Mouse (Mus musculus) thymus, adult 2 months (tissue): ENCODE data around the gene Snx5. TPM values are rescaled to one million over a fixed set of nuclear protein-coding genes. Genes with fewer than 3 reads are reported as not detected.

Experiments used
- DNase-seq: peaks from one replicate; pipeline ENCODE4 v3.0.0; 2021
- H3K27ac ChIP-seq: fragments of 200-500 bp; 2 replicates; pipeline ENCODE4 v1.5.1; 2012; ENCODE audit warnings: low read length, control low read depth; ENCODE audit not compliant: control insufficient read depth, insufficient read depth
- H3K27me3 ChIP-seq: fragments of 200-500 bp; 2 replicates; pipeline ENCODE4 v1.6.1; 2012; ENCODE audit warnings: mild to moderate bottlenecking, low read length, moderate library complexity, mixed read lengths; ENCODE audit not compliant: control insufficient read depth, insufficient read depth
- H3K36me3 ChIP-seq: fragments of 200-500 bp; 2 replicates; pipeline ENCODE4 v1.6.1; 2012; ENCODE audit warnings: mild to moderate bottlenecking, low read length, moderate library complexity; ENCODE audit not compliant: control insufficient read depth, insufficient read depth
- H3K4me1 ChIP-seq: fragments of 200-500 bp; replicated peaks from 2 replicates; pipeline ENCODE4 v1.6.1; 2012; ENCODE audit warnings: low read length; ENCODE audit not compliant: control insufficient read depth, insufficient read depth
- H3K4me3 ChIP-seq: fragments of 200-500 bp; 2 replicates; pipeline ENCODE4 v1.5.1; 2012; ENCODE audit warnings: mild to moderate bottlenecking, low read length, control low read depth, moderate library complexity; ENCODE audit not compliant: control insufficient read depth, insufficient read depth
- CTCF ChIP-seq: fragments of 200-500 bp; IDR thresholded peaks from 2 replicates; pipeline ENCODE4 v1.5.1; 2012; ENCODE audit warnings: mild to moderate bottlenecking, control low read depth, low read length, moderate library complexity, borderline replicate concordance; ENCODE audit not compliant: control insufficient read depth, poor library complexity, insufficient read depth; ENCODE audit errors: extremely low read depth
- POLR2A ChIP-seq: fragments of 200-500 bp; IDR thresholded peaks from 2 replicates; pipeline ENCODE4 v1.6.1; 2012; ENCODE audit warnings: mild to moderate bottlenecking, low read length, control low read depth, moderate library complexity; ENCODE audit not compliant: control insufficient read depth, poor library complexity, insufficient read depth; ENCODE audit errors: extremely low read depth
- whole genome bisulfite sequencing: fragments of 180-500 bp; shearing (Covaris S2); methylation state at CpG from one replicate; pipeline ENCODE4 v1.1.7; 2018; 5-methylcytosine and 5-hydroxymethylcytosine counted together
- polyA plus RNA-seq: library from polyadenylated mRNA; depleted of rRNA; stranded (reverse); fragments of >200 nt; gene quantifications from 2 replicates; pipeline ENCODE4 v1.2.3, GENCODE M21; 2012; rRNA removed

Gene Snx5
- polyA plus RNA-seq, 1 experiment, result 71.0 TPM

GRCm38 (mm10) chr2:144202567-144202966 lies 68.1 kb downstream of the Snx5 start:
- no peak for DNase-seq
- WGBS, result 86% methylated on average over 3 of the region's 3 CpGs
- no peak overlapping the region for H3K4me3 ChIP-seq
- no peak for TF ChIP-seq POLR2A
- TF ChIP-seq CTCF, result no peak
- H3K36me3 ChIP-seq, result no peaks in the 10 kb centered on the region
- 0 out of 2 replicates have a peak, but pooled peaks cover 2% of the 10 kb centered on the region for H3K4me1 ChIP-seq
- H3K27me3 ChIP-seq, result no peaks in the 10 kb centered on the region
- no peak overlapping the region for H3K27ac ChIP-seq

DNA sequence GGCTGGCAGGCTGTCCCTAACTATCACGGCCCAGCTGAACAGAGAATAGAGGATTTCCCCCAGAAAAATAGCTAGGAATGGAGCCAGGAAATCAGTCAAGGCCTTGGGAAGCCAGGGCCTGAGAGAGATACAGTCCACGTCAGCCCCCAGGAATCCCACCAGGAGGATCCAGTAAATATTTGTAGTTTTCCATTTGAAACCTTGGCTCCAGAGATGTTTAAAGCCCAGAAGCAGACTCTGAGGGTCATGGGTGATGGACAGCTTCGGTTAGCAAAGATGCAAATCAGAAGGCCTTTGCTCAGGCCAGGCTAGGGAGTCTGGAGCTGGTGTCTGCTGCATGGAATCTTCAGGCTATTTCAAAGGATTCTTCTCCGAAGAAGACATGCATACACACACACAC lies 68.6 kb downstream of the Snx5 start:
- DNase-seq, result no peak
- H3K27me3 ChIP-seq, result no peaks in the 10 kb centered on the region
- no peak overlapping the region for H3K27ac ChIP-seq
- no peak for TF ChIP-seq POLR2A
- TF ChIP-seq CTCF, result no peak
- 88% methylated on average over 4 of the region's 4 CpGs for WGBS
- no peaks in the 10 kb centered on the region for H3K36me3 ChIP-seq
- H3K4me1 ChIP-seq, result 0 out of 2 replicates have a peak, but pooled peaks cover 2% of the 10 kb centered on the region
- H3K4me3 ChIP-seq, result no peak overlapping the region

Other genes starting within 250 kb of the Snx5 start
- gene Banf2, start 237.8 kb downstream of the Snx5 start, polyA plus RNA-seq, result not detected in 2 replicates
- 4.7 and 5.4 TPM in 2 replicates for gene Mgme1, start 243 bp downstream of the Snx5 start, polyA plus RNA-seq
- gene Ovol2, start 61.2 kb upstream of the Snx5 start, polyA plus RNA-seq, result 0.71 and 0.93 TPM in 2 replicates
- 30.2 and 34.8 TPM in 2 replicates for gene Kat14, start 98.1 kb upstream of the Snx5 start, polyA plus RNA-seq
- not detected in 2 replicates for gene Pet117, start 98.1 kb upstream of the Snx5 start, polyA plus RNA-seq